In the genomic region with DNA sequence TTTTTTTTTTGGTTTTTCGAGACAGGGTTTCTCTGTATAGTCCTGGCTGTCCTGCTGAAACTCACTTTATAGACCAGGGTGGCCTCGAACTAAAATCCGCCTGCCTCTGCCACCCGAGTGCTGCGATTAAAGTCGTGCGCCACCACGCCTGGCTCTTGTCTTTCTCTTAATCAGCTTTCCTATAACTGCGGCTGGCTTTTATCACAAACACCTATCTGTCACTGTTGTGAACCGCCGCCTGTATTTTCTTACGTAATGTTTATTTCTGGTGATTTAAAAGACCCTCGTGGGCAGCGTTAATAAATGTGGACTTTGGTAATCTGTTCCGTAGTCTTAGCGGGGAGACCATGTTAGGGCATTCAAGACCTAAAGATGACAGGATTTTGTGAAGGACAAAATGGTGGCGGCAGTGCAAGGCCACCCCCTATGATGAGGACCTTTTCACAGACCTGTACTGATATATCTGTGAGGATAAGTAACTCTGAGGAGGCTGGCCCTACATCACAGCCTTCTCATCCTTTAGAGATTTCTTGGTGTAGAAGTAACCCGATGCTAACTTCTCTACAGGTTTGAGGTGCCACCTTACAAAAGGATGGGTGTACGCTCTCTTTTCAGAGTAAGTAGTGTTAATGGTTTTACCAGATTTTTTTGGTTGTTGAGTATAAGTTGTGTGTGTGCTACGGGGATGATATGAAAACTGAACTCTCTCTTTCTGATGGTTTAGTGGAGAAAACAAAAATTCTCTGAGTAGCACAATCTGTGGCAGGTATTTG, we compare ENCODE assay signal across 8 mouse cellular contexts. TPM values are rescaled to one million over a fixed set of nuclear protein-coding genes. Genes with fewer than 3 reads are reported as not detected.
DNase-seq lines count a peak whose midpoint lies in the region; ATAC-seq and TF ChIP-seq lines count a peak whose summit lies in the region.

No protein-coding gene starts in this region.

- H3K4me2 ChIP-seq in heart, embryonic 13.5 days: peak overlapping the region; percentile 91
- peak overlapping the region; percentile 91 for H3K4me2 ChIP-seq in limb, embryonic 11.5 days (ENCODE audit: low read depth, severe bottlenecking)
- peak overlapping the region; percentile 79 for H3K4me2 ChIP-seq in neural tube, embryonic 12.5 days (replicated peaks)

- peaks cover 39% of the 10 kb centered on the region for H3K4me1 ChIP-seq in heart, embryonic 13.5 days
- H3K4me1 ChIP-seq in ES-E14 (ENCODE audit: control insufficient read depth in 2 of 2, insufficient read depth in 2 of 2, low read length in 2 of 2, poor library complexity in 1 of 2): 0 out of 4 replicates have a peak, but pooled peaks cover 0 to 3% of the 10 kb centered on the region in 2 experiments
- peaks cover 8% of the 10 kb centered on the region; the same call in 1 of the 2 replicates for H3K4me1 ChIP-seq in limb, embryonic 11.5 days (ENCODE audit: control insufficient read depth, insufficient read depth, low read length)
- H3K4me1 ChIP-seq in neural tube, embryonic 12.5 days: peaks cover 31% of the 10 kb centered on the region

- peak overlapping the region; percentile 93 for H3K4me3 ChIP-seq in heart, embryonic 13.5 days
- peak overlapping the region; percentile 76 to 92 for H3K4me3 ChIP-seq in ES-E14 (ENCODE audit: insufficient read depth in 1 of 2, low read depth in 1 of 2, low read length in 2 of 2, poor library complexity in 1 of 2, severe bottlenecking in 1 of 2)
- peak overlapping the region; percentile 76 for H3K4me3 ChIP-seq in limb, embryonic 11.5 days (ENCODE audit: low read depth, low read length)
- H3K4me3 ChIP-seq in neural tube, embryonic 12.5 days: peak overlapping the region; percentile 76

- peak overlapping the region; percentile 99 for H3K9ac ChIP-seq in heart, embryonic 13.5 days
- peak overlapping the region; percentile 99 for H3K9ac ChIP-seq in ES-E14 (ENCODE audit: insufficient read depth, low read depth, low read length, poor library complexity, severe bottlenecking)
- peak overlapping the region; percentile 91 for H3K9ac ChIP-seq in limb, embryonic 11.5 days (ENCODE audit: low read length)
- peak overlapping the region; percentile 92 for H3K9ac ChIP-seq in neural tube, embryonic 12.5 days

- no peaks in the 10 kb centered on the region for H3K27me3 ChIP-seq in heart, embryonic 13.5 days (replicated peaks)
- H3K27me3 ChIP-seq in limb, embryonic 11.5 days (ENCODE audit: control insufficient read depth, insufficient read depth, low read length): no peaks in the 10 kb centered on the region
- no peaks in the 10 kb centered on the region for H3K27me3 ChIP-seq in neural tube, embryonic 12.5 days (replicated peaks)

- in situ Hi-C loops in ES-E14 (cut with MboI; ENCODE audit: low sequenced_read_pairs in 2 of 2, unreplicated experiment in 2 of 2): no loop called here

- H3K27ac ChIP-seq in heart, embryonic 13.5 days (replicated peaks): peak overlapping the region; percentile 95
- peak overlapping the region; percentile 94 for H3K27ac ChIP-seq in ES-E14 (ENCODE audit: insufficient read depth, low read depth, low read length, poor library complexity, severe bottlenecking)
- H3K27ac ChIP-seq in limb, embryonic 11.5 days (replicated peaks; ENCODE audit: low read depth, low read length): peak overlapping the region; percentile 79
- peak overlapping the region; percentile 57; the same call in 1 of the 2 replicates for H3K27ac ChIP-seq in neural tube, embryonic 12.5 days

- no peaks in the 10 kb centered on the region for H3K9me3 ChIP-seq in heart, embryonic 13.5 days
- no peaks in the 10 kb centered on the region for H3K9me3 ChIP-seq in ES-E14 (ENCODE audit: control insufficient read depth, insufficient read depth, low read depth, low read length)
- H3K9me3 ChIP-seq in limb, embryonic 11.5 days (ENCODE audit: control insufficient read depth, low read length): no peaks in the 10 kb centered on the region
- no peaks in the 10 kb centered on the region for H3K9me3 ChIP-seq in neural tube, embryonic 12.5 days

- DNase-seq in heart, postnatal 36 days: no peak
- no peak for DNase-seq in ES-E14 (ENCODE audit: low read depth, low spot score)
- DNase-seq in limb, embryonic 11.5 days (ENCODE audit: low spot score): peak; percentile 53
- no peak for DNase-seq in left cerebral cortex, adult 18-20 months (ENCODE audit: low spot score in 2 of 2)
- DNase-seq in kidney, adult 11 months: no peak

- no peak for ATAC-seq in heart, embryonic 13.5 days (ENCODE audit: extremely low read depth, insufficient number of reproducible peaks, low FRiP score, low TSS enrichment)
- 0 out of 2 replicates have a peak, but pooled peaks have one; percentile 17 for ATAC-seq in erythroid progenitor cell, adult 5-6 weeks (replicated peaks; ENCODE audit: low FRiP score, poor library complexity, severe bottlenecking)
- ATAC-seq in limb, embryonic 11.5 days (ENCODE audit: insufficient number of reproducible peaks, low FRiP score, low TSS enrichment, low read depth): no peak
- ATAC-seq in neural tube, embryonic 12.5 days (ENCODE audit: low FRiP score, low read depth): no peak; the same call in 1 of the 2 replicates

- under 1% methylated on average over 20 of the region's 20 CpGs for WGBS in heart, embryonic 13.5 days
- under 1% methylated on average over 20 of the region's 20 CpGs for WGBS in limb, embryonic 11.5 days
- WGBS in neural tube, embryonic 12.5 days: under 1% methylated on average over 20 of the region's 20 CpGs

- intact Hi-C loops in heart, postnatal 36 days (cut with DNase I): loop anchor here (5.0 kb wide), 1 partner anchor 99 kb away; a partner anchor contains a TSS

- peaks cover 33% of the 10 kb centered on the region for H3K36me3 ChIP-seq in heart, embryonic 13.5 days
- peaks cover 29% of the 10 kb centered on the region for H3K36me3 ChIP-seq in ES-E14 (ENCODE audit: control insufficient read depth, insufficient read depth, low read length, poor library complexity, severe bottlenecking)
- H3K36me3 ChIP-seq in limb, embryonic 11.5 days (ENCODE audit: control insufficient read depth, insufficient read depth, low read length): peaks cover 17% of the 10 kb centered on the region
- peaks cover 23% of the 10 kb centered on the region for H3K36me3 ChIP-seq in neural tube, embryonic 12.5 days

TF ChIP-seq in ES-E14, 5 proteins besides CTCF, POLR2A, EP300 and RAD21 (continues in another document):
- TF ChIP-seq HCFC1 (IDR thresholded peaks at IDR 0.05; ENCODE audit: borderline replicate concordance, insufficient read depth, low read length) (no peak), MAFK (IDR thresholded peaks at IDR 0.05; ENCODE audit: insufficient read depth, low read depth, low read length) (no peak)

RNA-seq across cellular contexts. Expression of a gene that starts 0.6 kb away (rescaled TPM):
- 72.8 and 74.8 TPM in 2 replicates for polyA plus RNA-seq in heart, embryonic 13.5 days (2015; fragmentation: Nextera tagmentation; extraction: Ambion mirVana)
- total RNA-seq in heart, postnatal 36 days (2021): 10 to 100 TPM; 37.7 to 43.0 TPM
- 354 and 566 TPM in 2 replicates for total RNA-seq in ES-E14 (2012; rRNA removed)
- 198 and 206 TPM in 2 replicates for total RNA-seq in erythroid progenitor cell, adult 5-6 weeks (2015; ENCODE audit: low replicate concordance)
- 242 and 266 TPM in 2 replicates for total RNA-seq in erythroid progenitor cell, adult 5-6 weeks (2017; ENCODE audit: low replicate concordance)
- 108 and 114 TPM in 2 replicates for polyA plus RNA-seq in limb, embryonic 11.5 days (2014; fragmentation: Nextera tagmentation; extraction: Ambion mirVana)
- 144 and 147 TPM in 2 replicates for polyA plus RNA-seq in neural tube, embryonic 12.5 days (2016; fragmentation: Nextera tagmentation; extraction: Ambion mirVana)
- 100 to 1,000 TPM; 148 to 152 TPM for total RNA-seq in left cerebral cortex, adult 18-20 months (2021)

RNA-seq across cellular contexts. Expression of a gene that starts 11.9 kb away (rescaled TPM):
- polyA plus RNA-seq in heart, embryonic 13.5 days (2015; fragmentation: Nextera tagmentation; extraction: Ambion mirVana): 54.1 and 60.0 TPM in 2 replicates
- total RNA-seq in heart, postnatal 36 days (2021): 10 to 100 TPM; 22.0 to 22.4 TPM
- 173 and 180 TPM in 2 replicates for total RNA-seq in ES-E14 (2012; rRNA removed)
- total RNA-seq in erythroid progenitor cell, adult 5-6 weeks (2015; ENCODE audit: low replicate concordance): 22.0 and 28.9 TPM in 2 replicates
- total RNA-seq in erythroid progenitor cell, adult 5-6 weeks (2017; ENCODE audit: low replicate concordance): 10.7 and 15.0 TPM in 2 replicates
- 92.9 and 100 TPM in 2 replicates for polyA plus RNA-seq in limb, embryonic 11.5 days (2014; fragmentation: Nextera tagmentation; extraction: Ambion mirVana)
- polyA plus RNA-seq in neural tube, embryonic 12.5 days (2016; fragmentation: Nextera tagmentation; extraction: Ambion mirVana): 83.5 and 85.1 TPM in 2 replicates
- total RNA-seq in left cerebral cortex, adult 18-20 months (2021): 10 to 100 TPM; 46.9 to 50.5 TPM

RNA-seq across cellular contexts. Expression of a gene that starts 16.8 kb away (rescaled TPM):
- polyA plus RNA-seq in heart, embryonic 13.5 days (2015; fragmentation: Nextera tagmentation; extraction: Ambion mirVana): 1.3 and 1.4 TPM in 2 replicates
- not detected for total RNA-seq in heart, postnatal 36 days (2021)
- 8.5 and 8.9 TPM in 2 replicates for total RNA-seq in ES-E14 (2012; rRNA removed)
- total RNA-seq in erythroid progenitor cell, adult 5-6 weeks (2015; ENCODE audit: low replicate concordance): not detected in 2 replicates
- not detected in 2 replicates for total RNA-seq in erythroid progenitor cell, adult 5-6 weeks (2017; ENCODE audit: low replicate concordance)
- polyA plus RNA-seq in limb, embryonic 11.5 days (2014; fragmentation: Nextera tagmentation; extraction: Ambion mirVana): 0.99 and 1.8 TPM in 2 replicates
- polyA plus RNA-seq in neural tube, embryonic 12.5 days (2016; fragmentation: Nextera tagmentation; extraction: Ambion mirVana): 2.3 and 3.6 TPM in 2 replicates
- total RNA-seq in left cerebral cortex, adult 18-20 months (2021): 1 to 10 TPM in 1 of 2 experiments, under 1 TPM in 1; 0.94 to 1.5 TPM

RNA-seq across cellular contexts. Expression of a gene that starts 17.5 kb away (rescaled TPM):
- 81.1 and 87.5 TPM in 2 replicates for polyA plus RNA-seq in heart, embryonic 13.5 days (2015; fragmentation: Nextera tagmentation; extraction: Ambion mirVana)
- 10 to 100 TPM; 28.1 to 29.8 TPM for total RNA-seq in heart, postnatal 36 days (2021)
- total RNA-seq in ES-E14 (2012; rRNA removed): 66.3 and 73.2 TPM in 2 replicates
- 67.0 and 97.7 TPM in 2 replicates for total RNA-seq in erythroid progenitor cell, adult 5-6 weeks (2015; ENCODE audit: low replicate concordance)
- 119 and 128 TPM in 2 replicates for total RNA-seq in erythroid progenitor cell, adult 5-6 weeks (2017; ENCODE audit: low replicate concordance)
- 125 and 127 TPM in 2 replicates for polyA plus RNA-seq in limb, embryonic 11.5 days (2014; fragmentation: Nextera tagmentation; extraction: Ambion mirVana)
- polyA plus RNA-seq in neural tube, embryonic 12.5 days (2016; fragmentation: Nextera tagmentation; extraction: Ambion mirVana): 129 TPM in 2 replicates
- 10 to 100 TPM; 70.1 to 72.7 TPM for total RNA-seq in left cerebral cortex, adult 18-20 months (2021)

RNA-seq across cellular contexts. Expression of a gene that starts 33.1 kb away (rescaled TPM):
- 123 and 124 TPM in 2 replicates for polyA plus RNA-seq in heart, embryonic 13.5 days (2015; fragmentation: Nextera tagmentation; extraction: Ambion mirVana)
- total RNA-seq in heart, postnatal 36 days (2021): 10 to 100 TPM; 36.7 to 37.6 TPM
- total RNA-seq in ES-E14 (2012; rRNA removed): 99.5 and 101 TPM in 2 replicates
- 462 and 487 TPM in 2 replicates for total RNA-seq in erythroid progenitor cell, adult 5-6 weeks (2015; ENCODE audit: low replicate concordance)
- total RNA-seq in erythroid progenitor cell, adult 5-6 weeks (2017; ENCODE audit: low replicate concordance): 79.9 and 80.3 TPM in 2 replicates
- polyA plus RNA-seq in limb, embryonic 11.5 days (2014; fragmentation: Nextera tagmentation; extraction: Ambion mirVana): 228 and 247 TPM in 2 replicates
- 186 and 216 TPM in 2 replicates for polyA plus RNA-seq in neural tube, embryonic 12.5 days (2016; fragmentation: Nextera tagmentation; extraction: Ambion mirVana)
- 10 to 100 TPM; 78.1 to 88.5 TPM for total RNA-seq in left cerebral cortex, adult 18-20 months (2021)
